Mouse (Mus musculus) cortical plate, adult 2 months (tissue): ENCODE data around the gene Rnf208.

Source experiments
- CTCF ChIP-seq: fragments of 200-500 bp; IDR thresholded peaks from 2 replicates; pipeline ENCODE4 v1.5.1; 2011; ENCODE audit warnings: mild to moderate bottlenecking, control low read depth, low read length; ENCODE audit not compliant: insufficient read depth; ENCODE audit errors: extremely low read depth
- POLR2A ChIP-seq: fragments of 200-500 bp; IDR thresholded peaks from 2 replicates; pipeline ENCODE4 v1.6.1; 2011; ENCODE audit warnings: mild to moderate bottlenecking, low read length, control low read depth; ENCODE audit not compliant: insufficient read depth; ENCODE audit errors: extremely low read depth

- TF ChIP-seq POLR2A (no peak), CTCF (no peak)
Measured at GRCm38 (mm10) chr2:25291184-25292053, 49.4 kb downstream of the Rnf208 start.
